Mouse (Mus musculus): Measurements from ENCODE around the gene Atrnl1. TPM values are rescaled to one million over a fixed set of nuclear protein-coding genes. Genes with fewer than 3 reads are reported as not detected.
A peak's percentile ranks its signal among the peaks of the same experiment; 100 is the strongest.
"Not testable (repeated sequence)": the region's sequence is repeated elsewhere in the genome, so short reads cannot be mapped to it uniquely, and the experiment has no call there.

The Atrnl1 gene
- polyA plus RNA-seq, 1 experiment: 0.25 TPM

DNA sequence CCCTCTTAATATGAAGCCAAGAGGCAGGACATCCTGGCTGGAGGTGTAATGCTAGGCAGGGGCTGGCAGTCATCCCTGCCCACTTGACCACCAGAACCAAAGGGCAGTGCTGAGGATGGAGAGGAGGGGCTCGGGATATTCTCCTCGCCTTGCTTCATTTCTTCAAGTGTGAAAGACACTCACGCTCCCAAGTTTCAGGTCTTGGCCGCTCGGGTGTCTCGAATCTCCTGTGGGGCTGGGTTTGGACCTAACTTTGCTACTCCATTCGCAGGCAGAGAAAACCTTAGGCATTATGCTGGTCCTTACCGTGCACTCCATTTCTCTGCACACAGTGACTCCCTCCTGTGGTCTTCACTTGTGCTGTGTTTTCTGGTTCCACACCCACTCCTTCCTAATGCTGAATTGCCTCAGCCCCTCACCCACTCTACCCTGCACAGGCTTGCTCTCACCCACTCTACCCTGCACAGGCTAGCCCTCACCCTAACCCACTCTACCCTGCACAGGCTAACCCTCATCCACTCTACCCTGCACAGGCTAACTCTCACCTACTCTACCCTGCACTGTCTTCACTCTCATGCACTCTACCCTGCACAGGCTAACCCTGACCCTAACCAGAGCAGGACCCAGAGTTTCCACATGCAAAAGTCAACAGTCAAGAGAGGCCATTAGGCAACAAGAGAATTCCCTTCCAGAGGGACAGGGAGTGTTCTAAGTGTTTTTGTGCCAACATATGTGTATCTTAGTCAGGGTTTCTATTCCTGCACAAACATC lies 410.9 kb downstream of the Atrnl1 start:
- Histone ChIP-seq H3K36me3 (replicated peaks; ENCODE audit: low read length) (no peaks in the 10 kb centered on the region), H3K9me3 (no peaks in the 10 kb centered on the region; the same call in none of the 2 replicates), H3K4me3 (replicated peaks) (peak overlapping the region; percentile 8), H3K27me3 (replicated peaks) (no peaks in the 10 kb centered on the region), H3K4me1 (peaks cover 16% of the 10 kb centered on the region)
- TF ChIP-seq GATA1 (IDR thresholded peaks at IDR 0.05; ENCODE audit: borderline replicate concordance, low read length): no peak
- TF ChIP-seq FLI1 (IDR thresholded peaks at IDR 0.05; ENCODE audit: low read length): no peak

DNA sequence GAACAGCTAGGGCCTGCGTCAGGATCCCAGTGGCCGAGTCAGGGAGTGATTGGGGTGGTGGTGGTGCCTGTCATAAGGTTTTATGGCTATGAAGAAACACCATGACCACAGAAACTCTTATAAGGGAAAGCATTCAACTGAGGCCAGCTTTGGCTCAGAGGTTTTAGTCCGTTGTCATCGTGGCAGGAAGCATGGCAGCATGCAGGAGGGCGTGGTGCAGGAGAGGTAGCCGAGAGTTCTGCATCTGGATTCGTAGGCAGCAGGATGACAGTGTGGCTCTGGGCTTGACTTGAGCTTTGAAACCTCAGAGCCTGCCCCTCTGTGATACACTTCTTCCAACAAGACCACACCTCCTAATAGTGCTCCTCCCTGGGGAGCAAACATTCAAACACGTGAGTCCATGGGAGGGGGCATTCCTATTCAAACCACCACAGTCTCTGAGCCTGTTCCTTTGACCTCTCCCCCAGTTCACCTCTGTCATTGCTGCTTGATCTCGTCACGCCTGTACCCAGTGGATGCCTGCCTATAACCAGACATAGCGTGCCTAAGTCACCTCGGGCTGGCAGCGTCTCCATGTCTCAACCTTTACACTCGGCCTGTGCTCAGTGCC lies 412.5 kb downstream of the Atrnl1 start:
- Histone ChIP-seq H3K4me3 (replicated peaks) (no peak overlapping the region), H3K9me3 (no peaks in the 10 kb centered on the region; the same call in none of the 2 replicates), H3K4me1 (peaks cover 16% of the 10 kb centered on the region), H3K36me3 (replicated peaks; ENCODE audit: low read length) (no peaks in the 10 kb centered on the region), H3K27me3 (replicated peaks) (no peaks in the 10 kb centered on the region)
- TF ChIP-seq FLI1 (IDR thresholded peaks at IDR 0.05; ENCODE audit: low read length): no peak
- no peak for TF ChIP-seq GATA1 (IDR thresholded peaks at IDR 0.05; ENCODE audit: borderline replicate concordance, low read length)

GRCm38 (mm10) chr19:58025053-58025452 lies 414.2 kb downstream of the Atrnl1 start:
- TF ChIP-seq GATA1 (IDR thresholded peaks at IDR 0.05; ENCODE audit: borderline replicate concordance, low read length): no peak
- TF ChIP-seq FLI1 (IDR thresholded peaks at IDR 0.05; ENCODE audit: low read length): no peak

DNA sequence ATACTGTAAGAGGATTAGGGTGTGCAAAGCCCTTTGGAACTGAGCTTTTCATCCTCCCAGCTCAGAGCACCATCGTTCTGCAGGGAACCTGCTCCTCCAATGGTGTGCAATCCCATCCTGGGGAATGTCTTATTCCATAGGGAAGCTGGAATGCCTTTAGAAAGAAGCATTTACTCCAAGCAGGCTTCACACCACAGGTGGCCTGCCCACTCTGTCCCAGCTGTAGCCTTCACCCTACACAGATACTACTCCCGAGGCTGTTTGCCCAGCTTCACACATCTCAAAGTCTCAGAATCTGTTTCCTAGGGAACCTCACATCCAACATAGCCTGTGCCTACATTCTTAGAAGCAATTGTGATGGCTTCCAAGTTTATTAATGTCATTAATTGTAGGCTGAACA lies 418.8 kb downstream of the Atrnl1 start:
- Histone ChIP-seq H3K36me3 (replicated peaks; ENCODE audit: low read length) (no peaks in the 10 kb centered on the region), H3K27me3 (replicated peaks) (no peaks in the 10 kb centered on the region), H3K4me1 (no peaks in the 10 kb centered on the region), H3K4me3 (replicated peaks) (no peak overlapping the region), H3K9me3 (peaks cover 25% of the 10 kb centered on the region)
- TF ChIP-seq GATA1 (IDR thresholded peaks at IDR 0.05; ENCODE audit: borderline replicate concordance, low read length) (no peak), FLI1 (IDR thresholded peaks at IDR 0.05; ENCODE audit: low read length) (no peak)

More at GRCm38 (mm10) chr19:58025053-58025452, 414.2 kb downstream of the Atrnl1 start:
- no peaks in the 10 kb centered on the region for H3K27me3 ChIP-seq (replicated peaks)
- H3K4me1 ChIP-seq: peaks cover 16% of the 10 kb centered on the region
- H3K9me3 ChIP-seq: peaks cover 6% of the 10 kb centered on the region
- no peak overlapping the region for H3K4me3 ChIP-seq (replicated peaks)
- no peaks in the 10 kb centered on the region for H3K36me3 ChIP-seq (replicated peaks; ENCODE audit: low read length)

DNA sequence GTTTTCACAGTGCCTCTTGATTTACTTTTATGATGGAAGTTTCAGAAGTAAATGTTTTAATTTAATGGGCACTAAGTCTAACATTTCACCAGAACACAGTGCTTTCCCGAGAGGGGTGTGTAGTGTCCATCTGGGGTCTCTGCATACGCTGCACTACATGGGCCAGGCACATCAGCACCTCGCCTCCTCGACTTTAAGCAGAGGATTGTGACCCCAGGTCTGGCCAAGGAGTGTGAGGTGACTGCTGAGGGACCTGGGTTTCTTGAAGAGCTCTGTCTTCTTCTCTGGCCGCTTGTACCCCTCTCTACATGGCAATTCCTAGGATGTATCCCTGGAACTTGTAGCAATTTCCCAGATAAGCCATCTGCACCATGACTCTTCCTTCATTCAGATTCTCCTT lies 422.4 kb downstream of the Atrnl1 start:
- Histone ChIP-seq H3K4me3 (replicated peaks) (no peak overlapping the region), H3K27me3 (replicated peaks) (no peaks in the 10 kb centered on the region), H3K4me1 (no peaks in the 10 kb centered on the region), H3K36me3 (replicated peaks; ENCODE audit: low read length) (no peaks in the 10 kb centered on the region), H3K9me3 (peaks cover 25% of the 10 kb centered on the region)
- TF ChIP-seq GATA1 (IDR thresholded peaks at IDR 0.05; ENCODE audit: borderline replicate concordance, low read length) (no peak), FLI1 (IDR thresholded peaks at IDR 0.05; ENCODE audit: low read length) (no peak)

- no peaks in the 10 kb centered on the region for H3K36me3 ChIP-seq (replicated peaks; ENCODE audit: low read length)
These were observed 425.3 kb downstream of the Atrnl1 start for GRCm38 (mm10) chr19:58036166-58036565.

GRCm38 (mm10) chr19:58043120-58043519 lies 432.3 kb downstream of the Atrnl1 start:
- no peaks in the 10 kb centered on the region for H3K27me3 ChIP-seq (replicated peaks)
- no peaks in the 10 kb centered on the region for H3K36me3 ChIP-seq (replicated peaks; ENCODE audit: low read length)
- no peak overlapping the region for H3K4me3 ChIP-seq (replicated peaks)
- no peaks in the 10 kb centered on the region for H3K4me1 ChIP-seq
- peaks cover 9% of the 10 kb centered on the region for H3K9me3 ChIP-seq
- TF ChIP-seq FLI1 (IDR thresholded peaks at IDR 0.05; ENCODE audit: low read length) (no peak), GATA1 (IDR thresholded peaks at IDR 0.05; ENCODE audit: borderline replicate concordance, low read length) (no peak)

More at GRCm38 (mm10) chr19:58036166-58036565, 425.3 kb downstream of the Atrnl1 start:
- TF ChIP-seq FLI1 (IDR thresholded peaks at IDR 0.05; ENCODE audit: low read length): no peak
- no peak for TF ChIP-seq GATA1 (IDR thresholded peaks at IDR 0.05; ENCODE audit: borderline replicate concordance, low read length)
- H3K4me1 ChIP-seq: no peaks in the 10 kb centered on the region
- H3K9me3 ChIP-seq: peaks cover 13% of the 10 kb centered on the region
- no peaks in the 10 kb centered on the region for H3K27me3 ChIP-seq (replicated peaks)
- no peak overlapping the region for H3K4me3 ChIP-seq (replicated peaks)

DNA sequence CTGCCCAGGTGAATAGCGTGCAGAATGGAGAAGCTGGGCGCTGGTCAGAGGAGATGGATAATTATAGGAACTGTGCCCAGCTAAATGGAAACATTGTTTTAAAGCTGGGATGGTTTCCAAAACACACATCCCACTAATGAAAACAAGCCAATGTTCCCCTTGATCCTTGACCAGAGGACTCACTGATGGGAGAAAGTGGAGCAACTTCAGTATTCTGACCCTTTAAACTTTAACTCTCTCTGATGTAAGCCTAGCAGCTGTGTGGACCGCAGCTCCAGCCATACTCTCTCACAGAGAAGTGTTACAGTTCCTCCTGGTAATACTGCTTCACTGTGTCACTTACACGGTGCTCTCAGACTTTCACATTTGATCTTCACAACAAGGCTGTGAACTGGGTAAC lies 432.7 kb downstream of the Atrnl1 start:
- no peak for TF ChIP-seq FLI1 (IDR thresholded peaks at IDR 0.05; ENCODE audit: low read length)
- no peak for TF ChIP-seq GATA1 (IDR thresholded peaks at IDR 0.05; ENCODE audit: borderline replicate concordance, low read length)
- no peaks in the 10 kb centered on the region for H3K4me1 ChIP-seq
- H3K27me3 ChIP-seq (replicated peaks): no peaks in the 10 kb centered on the region
- H3K4me3 ChIP-seq (replicated peaks): no peak overlapping the region
- peaks cover 9% of the 10 kb centered on the region for H3K9me3 ChIP-seq
- H3K36me3 ChIP-seq (replicated peaks; ENCODE audit: low read length): no peaks in the 10 kb centered on the region

DNA sequence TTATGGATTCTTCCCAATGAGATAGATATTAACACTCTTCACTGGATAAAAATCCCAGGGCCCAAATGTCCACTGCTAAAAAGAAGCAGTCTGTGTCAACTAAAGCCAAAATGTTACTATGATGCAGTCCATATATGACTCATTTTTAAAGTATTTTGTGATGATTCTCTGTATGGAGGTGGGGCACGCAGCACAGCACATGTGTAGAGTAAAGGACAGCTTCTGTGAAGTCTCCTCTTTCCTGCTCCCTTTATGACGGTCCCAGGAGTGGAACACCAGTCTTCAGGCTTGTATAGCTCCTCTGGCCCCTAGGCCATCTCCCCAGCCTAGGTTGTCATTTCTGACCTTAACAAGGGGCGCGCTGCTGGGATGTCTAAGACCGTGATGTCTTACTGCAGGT lies 434.0 kb downstream of the Atrnl1 start:
- Histone ChIP-seq H3K27me3 (replicated peaks) (no peaks in the 10 kb centered on the region), H3K4me3 (replicated peaks) (no peak overlapping the region), H3K4me1 (no peaks in the 10 kb centered on the region), H3K9me3 (peaks cover 12% of the 10 kb centered on the region), H3K36me3 (replicated peaks; ENCODE audit: low read length) (no peaks in the 10 kb centered on the region)
- TF ChIP-seq GATA1 (IDR thresholded peaks at IDR 0.05; ENCODE audit: borderline replicate concordance, low read length) (no peak), FLI1 (IDR thresholded peaks at IDR 0.05; ENCODE audit: low read length) (no peak)

DNA sequence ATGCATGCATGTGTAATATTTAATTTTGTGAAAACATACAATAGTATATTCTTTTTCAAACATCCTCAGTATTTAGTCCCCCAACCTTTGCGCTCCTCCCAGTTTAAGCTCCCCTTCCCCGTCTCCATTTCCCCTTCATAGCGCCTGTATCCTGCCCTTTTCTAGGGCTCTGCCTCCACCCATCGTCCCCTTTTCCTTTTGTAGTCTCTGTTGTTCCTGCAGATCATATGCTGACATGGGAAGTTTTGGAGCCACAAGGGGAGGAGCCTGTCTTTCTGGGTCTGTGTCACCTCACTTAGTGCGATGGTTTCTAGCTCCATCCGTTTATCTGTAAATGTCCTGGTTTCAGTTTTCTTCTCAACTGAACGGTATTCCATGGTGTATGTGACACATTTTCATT lies 435.8 kb downstream of the Atrnl1 start:
- H3K4me1 ChIP-seq: no peaks in the 10 kb centered on the region
- H3K36me3 ChIP-seq (replicated peaks; ENCODE audit: low read length): no peaks in the 10 kb centered on the region
- TF ChIP-seq FLI1 (IDR thresholded peaks at IDR 0.05; ENCODE audit: low read length) (no peak), GATA1 (IDR thresholded peaks at IDR 0.05; ENCODE audit: borderline replicate concordance, low read length) (no peak)
- H3K4me3 ChIP-seq (replicated peaks): no peak overlapping the region
- H3K9me3 ChIP-seq: peaks cover 6% of the 10 kb centered on the region; the same call in 1 of the 2 replicates
- H3K27me3 ChIP-seq (replicated peaks): peaks cover 2% of the 10 kb centered on the region

- not testable (repeated sequence) for H3K4me1 ChIP-seq; H3K9me3 ChIP-seq; H3K27me3 ChIP-seq (replicated peaks); H3K36me3 ChIP-seq (replicated peaks; ENCODE audit: low read length); H3K4me3 ChIP-seq (replicated peaks)
These were observed 439.6 kb downstream of the Atrnl1 start for GRCm38 (mm10) chr19:58050410-58050809.

All from megakaryocyte, embryonic 14.5 days (primary cell).